Mouse (Mus musculus) ovary, postnatal 36 days (tissue): ENCODE results near the gene Fos.
"Not testable (repeated sequence)": the region's sequence is repeated elsewhere in the genome, so short reads cannot be mapped to it uniquely, and the experiment has no call there.

ENCODE experiments used
- DNase-seq: peaks from one replicate; pipeline ENCODE4 v3.0.0; 2022; ENCODE audit warnings: low spot score, mixed read lengths

The Fos gene

GRCm38 (mm10) chr12:85523421-85524192 lies 49.9 kb downstream of the Fos start:
- no peak for DNase-seq

GRCm38 (mm10) chr12:85524193-85524858 lies 50.6 kb downstream of the Fos start:
- DNase-seq: no peak

- not testable (repeated sequence) for DNase-seq
Measured at GRCm38 (mm10) chr12:85524859-85525495, 51.3 kb downstream of the Fos start.
